Mouse (Mus musculus): ENCODE measurements at regions not wholly inside any gene's neighbourhood (a gene's known extent, or its start where the extent isn't known, plus 50 kb on each side); places are given as distances from the start of the nearest gene placed in this dataset.

- Histone ChIP-seq H3K36me3 (replicated peaks) (no peaks in the 10 kb centered on the region), H3K4me3 (replicated peaks) (no peak overlapping the region), H3K9ac (no peak overlapping the region), H3K27ac (replicated peaks) (no peak overlapping the region), H3K4me1 (replicated peaks) (no peaks in the 10 kb centered on the region), H3K27me3 (no peaks in the 10 kb centered on the region), H3K9me3 (replicated peaks) (peaks cover 9% of the 10 kb centered on the region), H3K4me2 (no peak overlapping the region)
- WGBS (ENCODE audit: insufficient replicate concordance): 43% methylated on average over 22 of the region's 22 CpGs
- ATAC-seq (ENCODE audit: insufficient read depth): peak; percentile 100
These were observed 179.1 kb upstream of the Arhgef26 start for GRCm38 (mm10) chr3:62159031-62159430.

- no peak overlapping the region for H3K27ac ChIP-seq (replicated peaks)
- no peak overlapping the region for H3K4me2 ChIP-seq
- no peak overlapping the region for H3K4me3 ChIP-seq (replicated peaks)
- no peaks in the 10 kb centered on the region for H3K9me3 ChIP-seq (replicated peaks)
- H3K36me3 ChIP-seq (replicated peaks): no peaks in the 10 kb centered on the region
- WGBS (ENCODE audit: insufficient replicate concordance): 58% methylated on average over 4 of the region's 4 CpGs
- ATAC-seq (ENCODE audit: insufficient read depth): no peak
- no peak overlapping the region for H3K9ac ChIP-seq
- H3K27me3 ChIP-seq: no peaks in the 10 kb centered on the region
- no peaks in the 10 kb centered on the region for H3K4me1 ChIP-seq (replicated peaks)
These were observed 167.5 kb upstream of the Arhgef26 start for GRCm38 (mm10) chr3:62170647-62171046.

GRCm38 (mm10) chr3:62187807-62188509, 150.2 kb upstream of the Arhgef26 start:
- 53% methylated on average over 3 of the region's 3 CpGs for WGBS (ENCODE audit: insufficient replicate concordance)
- no peak overlapping the region for H3K9ac ChIP-seq
- H3K4me3 ChIP-seq (replicated peaks): no peak overlapping the region
- no peaks in the 10 kb centered on the region for H3K27me3 ChIP-seq
- no peaks in the 10 kb centered on the region for H3K9me3 ChIP-seq (replicated peaks)
- ATAC-seq (ENCODE audit: insufficient read depth): no peak
- no peaks in the 10 kb centered on the region for H3K4me1 ChIP-seq (replicated peaks)
- no peaks in the 10 kb centered on the region for H3K36me3 ChIP-seq (replicated peaks)
- no peak overlapping the region for H3K4me2 ChIP-seq
- no peak overlapping the region for H3K27ac ChIP-seq (replicated peaks)

GRCm38 (mm10) chr3:62192466-62192865, 145.7 kb upstream of the Arhgef26 start:
- Histone ChIP-seq H3K9me3 (replicated peaks) (no peaks in the 10 kb centered on the region), H3K4me2 (no peak overlapping the region), H3K4me3 (replicated peaks) (no peak overlapping the region), H3K27me3 (no peaks in the 10 kb centered on the region), H3K27ac (replicated peaks) (no peak overlapping the region), H3K9ac (no peak overlapping the region), H3K36me3 (replicated peaks) (no peaks in the 10 kb centered on the region), H3K4me1 (replicated peaks) (no peaks in the 10 kb centered on the region)
- 37% methylated on average over 1 of the region's 1 CpGs for WGBS (ENCODE audit: insufficient replicate concordance)
- no peak for ATAC-seq (ENCODE audit: insufficient read depth)

- no peaks in the 10 kb centered on the region for H3K9me3 ChIP-seq (replicated peaks)
- 68% methylated on average over 4 of the region's 4 CpGs for WGBS (ENCODE audit: insufficient replicate concordance)
These were observed 143.7 kb upstream of the Arhgef26 start for GRCm38 (mm10) chr3:62194421-62194820.

GRCm38 (mm10) chr3:62196679-62197078, 141.5 kb upstream of the Arhgef26 start:
- Histone ChIP-seq H3K4me2 (no peak overlapping the region), H3K9me3 (replicated peaks) (no peaks in the 10 kb centered on the region), H3K9ac (no peak overlapping the region), H3K4me1 (replicated peaks) (no peaks in the 10 kb centered on the region), H3K27me3 (no peaks in the 10 kb centered on the region), H3K4me3 (replicated peaks) (no peak overlapping the region), H3K27ac (replicated peaks) (no peak overlapping the region), H3K36me3 (replicated peaks) (no peaks in the 10 kb centered on the region)
- no peak for ATAC-seq (ENCODE audit: insufficient read depth)
- WGBS (ENCODE audit: insufficient replicate concordance): 38% methylated on average over 1 of the region's 1 CpGs

More at GRCm38 (mm10) chr3:62194421-62194820, 143.7 kb upstream of the Arhgef26 start:
- Histone ChIP-seq H3K9ac (no peak overlapping the region), H3K27ac (replicated peaks) (no peak overlapping the region), H3K4me3 (replicated peaks) (no peak overlapping the region), H3K36me3 (replicated peaks) (no peaks in the 10 kb centered on the region), H3K4me1 (replicated peaks) (no peaks in the 10 kb centered on the region), H3K4me2 (no peak overlapping the region), H3K27me3 (no peaks in the 10 kb centered on the region)
- no peak for ATAC-seq (ENCODE audit: insufficient read depth)

GRCm38 (mm10) chr3:62215806-62216205, 122.3 kb upstream of the Arhgef26 start:
- Histone ChIP-seq H3K4me2 (no peak overlapping the region), H3K36me3 (replicated peaks) (no peaks in the 10 kb centered on the region), H3K27ac (replicated peaks) (no peak overlapping the region), H3K4me1 (replicated peaks) (no peaks in the 10 kb centered on the region), H3K9ac (no peak overlapping the region), H3K9me3 (replicated peaks) (no peaks in the 10 kb centered on the region), H3K27me3 (no peaks in the 10 kb centered on the region), H3K4me3 (replicated peaks) (no peak overlapping the region)
- ATAC-seq (ENCODE audit: insufficient read depth): no peak

GRCm38 (mm10) chr3:62217335-62217734, 120.8 kb upstream of the Arhgef26 start:
- no peak for ATAC-seq (ENCODE audit: insufficient read depth)
- Histone ChIP-seq H3K4me1 (replicated peaks) (no peaks in the 10 kb centered on the region), H3K36me3 (replicated peaks) (no peaks in the 10 kb centered on the region), H3K27ac (replicated peaks) (no peak overlapping the region), H3K27me3 (no peaks in the 10 kb centered on the region), H3K9ac (no peak overlapping the region), H3K9me3 (replicated peaks) (no peaks in the 10 kb centered on the region), H3K4me2 (no peak overlapping the region), H3K4me3 (replicated peaks) (no peak overlapping the region)
- 60% methylated on average over 1 of the region's 1 CpGs for WGBS (ENCODE audit: insufficient replicate concordance)

- Histone ChIP-seq H3K4me2 (no peak overlapping the region), H3K4me3 (replicated peaks) (no peak overlapping the region), H3K36me3 (replicated peaks) (no peaks in the 10 kb centered on the region), H3K9ac (no peak overlapping the region), H3K9me3 (replicated peaks) (no peaks in the 10 kb centered on the region), H3K27ac (replicated peaks) (no peak overlapping the region), H3K27me3 (no peaks in the 10 kb centered on the region), H3K4me1 (replicated peaks) (no peaks in the 10 kb centered on the region)
- no peak for ATAC-seq (ENCODE audit: insufficient read depth)
- 59% methylated on average over 2 of the region's 2 CpGs for WGBS (ENCODE audit: insufficient replicate concordance)
These were observed 110.4 kb upstream of the Arhgef26 start for GRCm38 (mm10) chr3:62227697-62228096.

GRCm38 (mm10) chr3:62228156-62228555, 110.0 kb upstream of the Arhgef26 start:
- ATAC-seq (ENCODE audit: insufficient read depth): no peak
- H3K9me3 ChIP-seq (replicated peaks): no peaks in the 10 kb centered on the region
- no peaks in the 10 kb centered on the region for H3K27me3 ChIP-seq
- no peak overlapping the region for H3K9ac ChIP-seq
- 49% methylated on average over 3 of the region's 3 CpGs for WGBS (ENCODE audit: insufficient replicate concordance)
- H3K27ac ChIP-seq (replicated peaks): no peak overlapping the region
- H3K36me3 ChIP-seq (replicated peaks): no peaks in the 10 kb centered on the region
- H3K4me1 ChIP-seq (replicated peaks): no peaks in the 10 kb centered on the region
- no peak overlapping the region for H3K4me3 ChIP-seq (replicated peaks)
- H3K4me2 ChIP-seq: no peak overlapping the region

GRCm38 (mm10) chr3:62241031-62241430, 97.1 kb upstream of the Arhgef26 start:
- Histone ChIP-seq H3K4me2 (no peak overlapping the region), H3K9ac (no peak overlapping the region), H3K4me1 (replicated peaks) (no peaks in the 10 kb centered on the region), H3K27me3 (no peaks in the 10 kb centered on the region), H3K27ac (replicated peaks) (no peak overlapping the region), H3K36me3 (replicated peaks) (no peaks in the 10 kb centered on the region), H3K9me3 (replicated peaks) (no peaks in the 10 kb centered on the region), H3K4me3 (replicated peaks) (no peak overlapping the region)
- WGBS (ENCODE audit: insufficient replicate concordance): 59% methylated on average over 3 of the region's 3 CpGs
- ATAC-seq (ENCODE audit: insufficient read depth): no peak

GRCm38 (mm10) chr3:62271703-62272102, 66.4 kb upstream of the Arhgef26 start:
- Histone ChIP-seq H3K9ac (no peak overlapping the region), H3K9me3 (replicated peaks) (no peaks in the 10 kb centered on the region), H3K4me2 (no peak overlapping the region), H3K27me3 (no peaks in the 10 kb centered on the region), H3K27ac (replicated peaks) (no peak overlapping the region), H3K4me1 (replicated peaks) (no peaks in the 10 kb centered on the region), H3K36me3 (replicated peaks) (no peaks in the 10 kb centered on the region), H3K4me3 (replicated peaks) (no peak overlapping the region)
- 63% methylated on average over 4 of the region's 4 CpGs for WGBS (ENCODE audit: insufficient replicate concordance)
- no peak for ATAC-seq (ENCODE audit: insufficient read depth)
